Mouse (Mus musculus) gastrocnemius, adult 18-20 months (tissue): ENCODE measurements around the gene Aatk. TPM values are rescaled to one million over a fixed set of nuclear protein-coding genes. Genes with fewer than 3 reads are reported as not detected.

Experiments used
- DNase-seq: peaks from one replicate; pipeline ENCODE4 v3.0.0; 2021; ENCODE audit warnings: low spot score
- long read RNA-seq, 2 experiments: library from polyadenylated mRNA; stranded (forward); transcript quantifications; one replicate each; pipeline ENCODE4 v2.0.0; 2021
- total RNA-seq, 2 experiments: library from RNA; stranded (reverse); gene quantifications; 2 replicates each; pipeline ENCODE4 v1.2.3; 2021

The Aatk gene
- total RNA-seq = 1 to 10 TPM; 3.2 to 3.6 TPM
- long read RNA-seq, experiment 1, full-length matches to known transcripts = 1 of 6 reads
- long read RNA-seq, experiment 1, partial matches to known transcripts = 1 of 6 reads
- long read RNA-seq, experiment 1, other reads (novel, unspliced or antisense) = 4 of 6 reads
- long read RNA-seq, experiment 2, full-length matches to known transcripts = 1 of 3 reads
- long read RNA-seq, experiment 2, partial matches to known transcripts = 1 of 3 reads
- long read RNA-seq, experiment 2, other reads (novel, unspliced or antisense) = 1 of 3 reads

DNA sequence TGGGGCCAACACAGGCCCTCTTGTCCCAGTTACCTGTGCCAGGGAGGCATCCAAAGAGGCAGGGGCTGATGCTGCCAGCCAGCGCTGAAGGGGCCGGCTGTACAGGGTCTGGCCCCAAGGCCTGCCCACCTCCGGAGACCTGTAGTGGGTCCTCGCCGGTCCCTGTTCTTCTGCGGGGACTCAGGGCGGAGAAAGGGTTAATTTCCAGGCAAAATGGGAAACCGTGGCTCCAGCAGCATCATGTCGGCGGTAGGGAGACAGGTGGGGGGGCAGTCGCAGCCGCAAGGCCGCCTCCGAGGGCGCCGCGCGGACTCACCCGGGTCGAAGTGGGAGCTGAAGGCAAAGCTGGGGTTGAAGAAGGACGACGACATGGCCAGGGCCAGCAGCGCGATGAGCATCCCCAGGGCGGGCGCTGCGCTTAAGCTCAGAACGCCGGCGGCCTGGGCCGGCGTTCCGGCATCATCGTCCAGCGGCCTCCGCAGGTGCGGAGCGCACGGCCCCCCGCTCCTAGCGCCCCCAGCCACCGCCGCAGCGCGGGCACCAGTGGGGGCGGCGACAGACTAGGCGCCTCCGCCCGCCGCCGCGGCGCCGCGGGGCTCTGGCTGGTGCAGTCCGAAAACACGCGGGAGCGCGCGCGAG is at the start of gene Aatk:
Gene Aatk, minus strand, starts transcription at position 615 of the 639 bp plus-strand sequence.
- no peak for DNase-seq

DNA sequence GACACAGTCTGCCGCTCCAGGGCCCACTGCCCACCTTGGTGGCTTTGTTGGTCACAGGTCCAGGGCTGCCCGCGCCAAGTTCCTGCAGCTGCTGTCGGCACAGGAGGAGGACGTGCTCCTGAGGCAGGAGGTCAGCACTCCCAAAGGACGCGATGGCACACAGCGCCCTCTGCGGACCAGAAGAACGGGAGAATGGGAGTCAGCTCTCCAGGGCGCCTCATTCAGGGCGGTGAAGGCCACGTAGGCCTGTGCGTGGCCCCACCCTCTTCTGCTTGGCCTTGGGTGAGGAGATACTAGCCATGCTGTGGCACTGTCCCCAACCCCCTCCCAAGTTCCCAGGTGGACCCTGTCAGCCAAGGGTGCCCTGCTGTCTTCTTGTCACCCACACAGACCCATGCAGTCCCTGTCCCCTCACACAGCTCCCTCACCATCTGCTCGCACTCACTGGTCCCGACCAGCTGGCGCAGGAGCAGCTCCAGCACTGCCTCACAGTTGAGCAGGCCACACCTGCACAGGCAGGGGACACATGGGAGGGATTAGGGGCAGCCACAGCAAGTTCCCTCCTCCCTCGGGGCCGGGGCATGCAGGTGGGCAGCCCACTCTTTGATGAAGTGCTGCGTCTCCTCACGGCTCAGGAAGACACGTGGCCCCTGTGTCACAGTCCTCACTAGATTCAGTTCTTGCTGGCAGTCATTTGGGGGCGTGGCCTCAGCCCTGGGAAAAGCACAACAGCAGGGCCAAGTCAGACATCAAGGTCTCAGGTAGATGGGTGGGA is 46.0 kb upstream of the Aatk start:
- no peak for DNase-seq

DNA sequence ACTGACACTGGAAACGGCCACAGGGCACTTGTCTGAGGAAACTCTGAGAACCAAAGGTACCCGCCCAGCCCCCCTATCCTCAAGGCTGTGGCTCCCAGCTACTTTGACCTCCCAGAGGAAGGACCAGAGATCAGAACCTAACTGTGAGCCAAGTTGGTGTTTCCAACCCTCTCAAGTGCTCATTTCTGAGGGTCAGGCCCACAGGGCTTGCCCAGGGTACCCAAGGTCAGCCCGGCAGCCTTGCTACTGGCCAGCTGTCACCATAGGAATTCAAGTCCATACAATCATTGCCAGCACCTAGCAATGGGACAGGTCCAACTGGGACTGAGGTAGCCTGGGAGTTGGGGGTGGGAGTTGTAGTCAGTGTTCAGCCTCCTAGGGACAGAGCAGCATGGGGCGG is 43.7 kb upstream of the Aatk start:
- no peak for DNase-seq

DNA sequence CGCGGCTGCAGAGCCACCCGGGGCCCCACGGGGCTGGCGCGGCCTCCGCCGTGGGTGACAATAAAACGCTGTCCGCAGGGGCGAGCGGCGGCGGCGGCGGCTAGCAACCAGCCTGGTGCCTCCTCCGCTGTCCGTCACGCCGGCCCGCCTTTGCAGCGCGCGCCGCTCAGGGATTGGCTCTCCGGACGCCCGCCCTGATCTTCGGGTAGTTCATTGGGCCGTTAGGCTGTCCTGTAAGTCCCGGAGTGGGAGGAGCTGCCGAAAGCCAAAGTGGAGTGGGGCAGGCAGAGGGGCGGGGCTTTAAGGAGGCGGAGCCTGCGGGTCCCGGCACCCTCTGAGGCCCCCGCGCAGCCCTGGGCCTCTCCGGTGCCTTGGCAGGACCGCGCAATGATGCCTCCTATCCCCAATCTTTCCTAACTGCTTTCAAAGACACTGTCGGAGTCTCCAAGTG is 39.8 kb upstream of the Aatk start, which contains the start of gene Cep131:
Gene Cep131, minus strand, starts transcription at position 126 of the 451 bp plus-strand sequence.
- peak; percentile 99 for DNase-seq

DNA sequence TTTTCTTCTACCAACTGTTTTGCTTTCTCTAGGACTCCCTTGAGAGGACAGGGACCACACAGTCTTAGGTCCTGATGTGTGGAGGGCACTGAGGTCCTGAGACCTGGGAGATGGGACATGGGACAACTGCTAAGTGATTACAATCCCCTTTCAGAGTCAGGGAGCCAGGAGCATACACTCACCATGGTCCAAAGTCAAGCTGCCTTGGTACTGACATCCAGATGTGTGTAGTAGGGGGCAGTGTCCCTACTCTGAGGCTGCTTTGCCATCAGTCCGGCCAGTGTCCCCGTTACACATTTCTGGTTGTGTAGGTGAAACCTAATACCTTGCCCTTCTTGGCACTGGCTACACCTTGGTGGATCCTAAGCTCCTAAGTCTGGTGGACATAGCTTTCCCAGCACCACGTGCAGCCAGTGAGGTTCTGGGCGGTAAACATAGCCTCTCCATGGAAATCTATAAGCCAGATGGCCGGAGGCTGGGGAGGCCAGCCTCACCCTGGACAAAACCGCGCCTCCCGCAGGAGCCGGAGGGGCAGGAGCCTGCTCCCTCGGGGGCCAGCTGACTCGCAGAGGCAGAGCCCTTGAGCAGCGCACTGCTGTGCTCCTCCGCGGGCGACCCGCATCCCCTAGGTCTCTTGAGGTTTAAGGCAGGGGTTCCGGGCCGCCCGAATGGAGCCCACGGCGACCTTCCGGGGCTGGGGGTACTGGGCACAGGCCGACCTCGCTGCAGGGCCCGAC is 39.1 kb upstream of the Aatk start:
- peak; percentile 56 for DNase-seq

DNA sequence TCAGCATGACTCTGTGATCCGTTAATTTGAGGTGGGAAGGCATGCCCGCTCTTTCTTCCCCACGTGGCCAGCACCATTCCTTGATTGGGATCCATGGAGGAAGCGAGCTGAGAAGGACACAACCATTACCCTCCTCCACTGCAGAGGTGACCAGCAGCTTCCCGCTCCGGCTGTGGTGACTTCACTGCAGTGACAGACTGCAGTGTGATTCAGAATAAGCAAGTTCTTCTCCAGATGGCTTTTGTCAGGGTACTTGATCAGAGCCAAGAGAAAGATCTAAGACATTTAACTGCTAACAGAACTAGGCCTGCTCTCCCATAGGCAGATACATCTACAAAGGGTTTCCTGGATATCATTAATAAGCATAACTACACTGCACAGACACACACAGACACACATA is 33.3 kb upstream of the Aatk start:
- DNase-seq = no peak

DNA sequence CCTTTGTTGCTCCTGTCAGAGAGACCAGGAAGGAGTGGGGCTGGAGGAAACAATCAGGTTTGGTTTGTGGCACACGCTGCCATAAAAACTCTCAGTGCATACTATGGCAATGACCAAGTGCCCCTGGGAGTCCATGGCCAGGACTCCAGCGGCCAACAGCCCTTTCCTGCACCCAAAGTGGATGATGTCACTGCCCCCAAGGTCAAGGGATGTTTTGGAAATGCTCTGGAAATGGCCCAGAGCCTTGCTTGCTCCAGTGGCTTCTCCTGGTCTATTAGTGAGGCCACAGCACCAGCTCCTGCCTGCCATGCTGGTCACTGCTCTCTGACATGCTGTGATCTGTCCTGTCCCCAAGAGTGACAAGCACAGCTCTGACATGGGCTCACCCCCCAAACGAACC is 29.2 kb upstream of the Aatk start:
- DNase-seq = no peak

DNA sequence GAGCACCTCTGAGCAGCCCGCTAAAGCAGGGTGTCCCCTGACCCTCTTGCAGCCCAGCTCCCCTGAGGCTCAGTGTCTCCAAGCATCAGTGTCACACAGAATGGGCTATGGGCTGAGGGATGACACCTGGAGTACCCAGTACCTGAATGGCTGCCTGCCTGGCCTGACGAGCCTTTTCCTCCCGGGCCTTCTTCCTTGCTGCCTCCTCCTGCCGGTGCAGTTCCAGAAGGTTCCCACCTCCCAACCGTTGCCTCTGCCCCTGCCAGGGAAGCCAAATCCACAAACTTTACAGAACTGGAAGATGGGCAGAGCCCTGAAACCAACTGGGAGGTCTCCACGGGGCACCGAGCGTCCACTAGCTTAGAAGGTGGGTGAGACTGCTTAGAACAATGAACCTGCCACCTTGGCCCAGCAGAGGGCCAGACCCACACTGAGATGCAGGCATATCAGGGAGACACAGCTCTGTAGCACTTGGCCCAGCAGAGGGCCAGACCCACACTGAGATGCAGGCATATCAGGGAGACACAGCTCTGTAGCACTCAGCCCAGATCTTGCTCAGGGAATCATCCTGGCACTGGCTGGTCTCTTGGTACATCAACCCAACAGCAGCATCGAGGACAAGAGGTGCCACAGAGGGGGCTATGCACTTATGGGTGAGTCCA is 26.1 kb upstream of the Aatk start:
- no peak for DNase-seq

DNA sequence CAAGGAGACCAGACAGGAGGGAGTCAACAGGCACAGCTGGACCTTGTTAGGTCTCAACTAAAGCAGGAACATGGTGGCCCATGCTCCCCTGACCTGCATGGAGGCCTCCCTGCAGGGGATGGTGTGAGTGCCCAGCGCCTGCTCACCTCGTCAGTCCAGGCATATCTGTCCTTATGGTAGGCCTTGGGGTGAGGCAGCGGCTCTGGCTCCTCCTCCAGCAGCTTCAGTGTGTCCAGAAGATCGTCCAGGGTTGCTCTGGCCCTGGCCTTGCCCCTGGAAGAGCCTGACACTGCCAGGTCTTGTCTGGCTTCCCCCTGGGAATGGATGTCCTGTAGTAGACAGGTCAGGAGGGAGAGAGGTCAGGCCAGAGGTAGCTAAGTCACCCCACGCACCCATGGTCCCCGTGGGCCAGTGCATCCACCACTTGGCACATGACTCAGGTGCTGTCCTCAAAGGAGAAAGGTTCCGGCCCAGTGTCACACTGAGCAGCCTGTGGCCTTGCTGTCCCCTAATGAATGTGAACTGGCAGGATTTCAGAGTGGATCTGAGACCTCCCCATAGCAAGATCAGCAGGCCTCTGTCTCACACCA is 24.9 kb upstream of the Aatk start:
- DNase-seq = no peak

DNA sequence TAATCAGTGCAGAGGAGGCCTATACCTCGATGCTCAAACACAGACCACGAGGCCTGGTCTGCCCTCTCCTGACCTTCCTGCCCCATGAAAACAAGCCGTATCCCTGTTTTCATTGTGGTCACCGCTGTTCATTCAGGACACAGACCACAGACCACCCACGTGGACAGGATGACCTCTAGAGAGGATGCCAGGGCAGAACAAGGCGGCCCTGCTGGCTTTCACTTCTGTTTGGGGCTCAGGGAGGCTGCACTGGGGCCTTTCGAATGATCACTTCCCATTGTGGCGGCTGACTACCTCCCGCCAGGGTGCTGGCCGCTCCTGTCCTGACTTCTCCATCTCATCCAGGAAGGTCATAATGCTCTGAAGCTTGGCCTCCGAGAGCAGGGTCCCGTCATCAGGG is 24.1 kb upstream of the Aatk start:
- no peak for DNase-seq

DNA sequence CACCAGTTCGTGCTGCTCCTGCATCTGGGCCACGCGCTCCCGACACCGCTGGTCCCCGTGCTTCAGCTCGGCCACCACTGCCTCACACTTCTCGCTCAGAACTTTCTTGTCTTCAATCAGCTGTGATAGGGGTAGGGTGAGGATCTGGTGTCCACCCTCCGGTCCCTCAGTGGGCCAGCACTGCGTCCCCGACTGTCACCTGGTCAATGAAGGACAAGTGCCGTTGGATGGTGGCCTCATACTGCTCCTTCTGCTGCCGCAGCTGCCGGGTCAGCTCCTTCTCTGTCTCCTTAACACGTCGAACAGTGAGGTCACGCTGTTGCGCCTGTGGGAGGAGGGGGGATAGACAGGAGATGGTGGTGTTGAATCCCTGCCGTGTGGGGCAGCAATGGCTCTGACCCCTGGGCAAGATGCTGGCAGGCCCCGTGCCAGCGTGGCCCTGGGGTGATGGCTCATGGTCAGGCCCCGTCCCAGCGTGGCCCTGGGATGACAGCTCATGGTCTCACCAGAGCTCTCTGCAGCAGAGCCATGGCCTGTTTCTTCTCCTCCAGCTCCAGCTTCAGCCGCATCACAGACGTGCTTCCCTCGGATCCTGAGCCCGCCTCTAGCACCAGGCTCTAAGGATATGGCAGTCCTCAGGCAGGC is 23.4 kb upstream of the Aatk start:
- no peak for DNase-seq

DNA sequence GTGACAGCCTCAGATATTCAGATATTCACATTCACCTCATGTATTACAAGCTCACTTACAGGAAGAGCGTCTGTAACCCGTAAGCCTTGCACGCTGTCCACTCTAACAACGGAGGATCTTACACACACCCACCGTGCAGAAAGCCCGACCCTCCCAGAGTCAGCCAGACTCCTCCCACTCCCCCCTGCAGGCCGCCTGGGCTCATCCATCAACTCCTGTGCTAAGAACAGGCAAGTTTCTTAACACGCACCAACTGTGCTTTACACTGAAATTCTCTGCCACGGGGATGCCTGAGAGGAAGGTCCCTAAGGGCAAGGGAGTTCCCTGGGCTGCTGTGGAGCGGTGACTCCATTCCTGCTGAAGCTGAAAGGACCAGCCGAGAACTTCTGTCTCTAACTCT is 22.3 kb upstream of the Aatk start:
- DNase-seq = no peak

DNA sequence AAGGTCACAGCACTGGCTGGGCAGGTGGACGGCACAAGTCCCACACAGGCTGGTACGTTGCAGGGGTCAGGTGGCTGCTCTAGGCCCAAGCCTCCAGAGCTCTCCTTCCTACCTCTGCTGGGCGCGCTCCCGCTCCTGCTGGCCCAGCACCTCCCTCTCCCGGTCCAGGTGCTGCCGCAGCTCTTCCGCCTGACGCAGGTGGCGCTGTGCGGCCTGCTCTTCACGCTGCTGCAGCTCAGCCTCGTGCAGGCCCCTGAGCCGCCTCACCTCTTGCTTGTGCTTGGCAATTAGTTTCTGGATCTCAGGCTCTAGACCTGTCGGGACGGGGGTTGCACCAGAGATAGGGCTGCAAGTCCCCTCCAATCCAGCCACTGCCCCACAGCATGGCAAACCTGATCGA is 20.9 kb upstream of the Aatk start:
- no peak for DNase-seq

DNA sequence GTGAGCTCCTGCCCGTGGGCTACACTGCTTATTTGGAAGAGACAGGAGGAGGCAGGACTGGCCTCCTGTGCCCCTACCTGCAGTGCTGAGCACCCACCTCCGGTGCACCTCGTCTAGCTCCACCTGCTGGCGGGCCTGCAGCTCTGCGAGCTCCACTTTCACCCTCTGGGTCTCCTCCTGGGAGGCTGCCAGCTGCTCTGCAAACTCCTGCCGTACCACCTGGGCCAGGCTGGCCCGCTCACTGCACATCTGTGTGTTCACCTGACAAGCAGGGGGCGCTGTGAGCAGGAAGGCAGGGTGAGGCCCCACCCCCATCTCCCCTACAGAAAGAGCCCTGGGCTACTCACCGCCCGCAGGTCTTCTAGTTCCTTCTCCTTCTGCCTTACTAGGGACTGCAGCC is 18.3 kb upstream of the Aatk start:
- peak; percentile 52 for DNase-seq

DNA sequence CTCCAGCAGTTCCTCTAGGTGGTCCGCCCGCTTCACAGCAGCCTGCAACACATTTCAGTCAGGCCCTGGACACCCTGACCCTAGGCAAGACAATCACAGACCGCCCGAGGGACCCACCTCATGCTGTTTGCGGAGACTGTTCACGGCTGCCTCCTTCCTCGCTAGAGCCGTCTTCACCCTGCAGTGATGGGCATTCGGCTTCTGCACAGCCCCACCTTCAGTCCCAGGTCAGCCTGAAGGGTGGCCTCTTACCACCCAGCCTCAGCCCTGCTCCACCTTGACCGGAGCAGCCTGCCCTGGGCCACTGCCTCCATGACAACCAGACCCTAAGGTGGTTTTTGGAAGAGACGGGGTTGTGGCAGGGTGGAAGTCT is 17.7 kb upstream of the Aatk start:
- DNase-seq = no peak

DNA sequence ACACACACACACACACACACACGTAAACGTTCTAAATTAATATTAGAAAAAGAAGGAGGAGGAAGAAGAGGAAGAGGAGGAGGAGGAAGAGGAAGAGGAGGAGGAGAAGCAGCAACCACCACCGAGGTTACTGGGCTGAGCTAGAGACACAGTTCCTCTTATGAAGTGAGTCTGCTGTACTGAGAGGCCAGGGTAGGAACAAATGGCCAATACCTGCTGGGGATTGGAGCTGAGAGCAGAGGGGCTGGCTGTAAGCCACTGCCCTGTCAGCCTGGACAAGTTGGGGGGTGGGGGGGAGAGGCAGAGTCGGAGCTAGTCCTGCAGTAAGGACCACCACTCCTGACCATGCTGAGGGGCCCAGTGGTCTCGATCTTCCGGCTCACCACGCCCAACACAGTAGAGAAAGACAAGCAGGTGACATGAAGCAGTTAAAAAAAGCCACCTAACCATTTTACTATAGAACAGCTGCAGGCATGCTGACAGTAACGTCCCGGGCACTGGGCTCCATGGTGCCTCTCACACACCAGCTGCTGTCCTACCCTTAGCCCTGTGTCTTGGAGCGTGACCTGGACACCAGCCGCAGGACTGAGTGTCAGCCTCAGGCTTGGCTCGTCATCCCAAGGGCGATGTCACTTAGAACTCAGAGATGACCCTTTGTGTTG is 17.2 kb upstream of the Aatk start:
- no peak for DNase-seq

DNA sequence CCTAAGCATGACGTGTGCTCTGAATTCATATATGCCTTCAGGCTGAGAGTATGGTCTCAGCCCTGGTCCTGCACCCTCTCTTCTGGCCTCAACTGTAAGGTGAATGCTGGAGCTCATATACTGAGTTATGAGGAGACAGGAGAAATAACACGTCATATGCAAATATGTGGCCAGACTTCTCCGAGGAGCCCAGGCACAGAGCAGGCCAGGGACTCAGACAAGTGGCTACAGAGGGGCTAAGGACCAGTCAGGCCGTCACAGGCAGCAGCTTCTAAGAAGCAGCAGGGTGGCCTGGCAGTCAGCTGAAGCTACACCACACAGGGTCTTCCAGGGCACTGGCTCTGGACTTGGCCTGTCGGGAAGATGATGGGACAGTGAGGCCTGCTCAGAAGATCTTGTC is 16.4 kb upstream of the Aatk start:
- DNase-seq = no peak

DNA sequence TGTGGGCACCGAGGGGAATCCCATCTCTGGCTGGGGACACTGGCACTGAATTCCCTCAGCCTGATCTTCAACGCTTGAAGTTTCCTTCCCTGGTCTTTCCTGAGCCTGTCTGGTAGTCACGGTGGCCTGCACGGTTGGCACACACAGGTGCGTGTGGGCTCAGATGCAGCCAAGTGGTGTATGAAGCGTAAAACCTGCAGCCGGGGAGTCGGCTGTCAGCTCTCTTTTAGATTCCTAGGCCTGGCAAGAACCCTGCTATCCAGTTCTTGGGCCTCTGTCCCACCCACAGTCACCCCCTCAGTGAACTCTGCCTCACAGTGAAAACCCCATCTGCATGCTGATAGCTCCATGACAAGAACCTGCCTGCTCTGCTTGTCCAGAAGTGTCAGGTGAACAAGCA is 13.7 kb upstream of the Aatk start:
- no peak for DNase-seq

DNA sequence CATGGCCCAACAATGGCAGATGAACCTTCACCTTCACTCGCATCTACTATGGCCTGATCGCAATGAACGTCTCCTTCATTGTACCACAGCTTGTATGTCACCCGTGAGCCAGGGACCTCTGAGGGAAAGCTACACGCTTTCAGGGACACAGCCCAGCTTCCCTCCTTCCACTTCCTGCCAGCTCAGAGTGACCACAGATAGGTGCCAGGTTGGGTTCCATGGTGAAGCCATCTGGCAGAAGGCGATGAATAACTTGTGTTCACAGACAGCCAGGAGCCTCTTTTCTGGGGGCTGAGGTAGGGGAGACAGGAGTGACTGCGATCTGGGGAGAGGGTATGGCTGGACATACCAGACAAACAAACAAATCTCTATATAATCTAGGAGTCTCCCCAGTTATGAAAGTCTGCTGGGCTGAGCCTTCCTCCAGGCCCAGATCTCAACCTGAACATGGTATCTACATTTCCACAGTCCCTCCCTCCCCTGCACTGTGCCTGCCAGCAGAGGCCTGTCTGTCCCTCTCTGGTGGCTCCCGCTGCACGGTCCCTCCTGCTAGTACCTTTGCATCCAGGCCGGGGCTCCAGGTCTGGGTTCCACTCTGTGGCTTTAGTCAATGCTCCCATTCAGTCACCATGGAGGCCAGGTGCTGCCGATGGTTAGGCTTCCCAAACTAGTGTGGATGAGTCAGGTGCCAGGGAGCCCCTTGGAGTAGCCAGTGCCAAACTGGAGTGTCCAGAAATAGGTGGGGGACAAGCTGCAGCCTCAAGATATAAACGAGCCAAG is 9.2 kb upstream of the Aatk start:
- no peak for DNase-seq
